Mouse (Mus musculus): ENCODE measurements at regions not wholly inside any gene's neighbourhood (a gene's known extent, or its start where the extent isn't known, plus 50 kb on each side); places are given as distances from the start of the nearest gene placed in this dataset.
A peak's percentile ranks its signal among the peaks of the same experiment; 100 is the strongest.

DNA sequence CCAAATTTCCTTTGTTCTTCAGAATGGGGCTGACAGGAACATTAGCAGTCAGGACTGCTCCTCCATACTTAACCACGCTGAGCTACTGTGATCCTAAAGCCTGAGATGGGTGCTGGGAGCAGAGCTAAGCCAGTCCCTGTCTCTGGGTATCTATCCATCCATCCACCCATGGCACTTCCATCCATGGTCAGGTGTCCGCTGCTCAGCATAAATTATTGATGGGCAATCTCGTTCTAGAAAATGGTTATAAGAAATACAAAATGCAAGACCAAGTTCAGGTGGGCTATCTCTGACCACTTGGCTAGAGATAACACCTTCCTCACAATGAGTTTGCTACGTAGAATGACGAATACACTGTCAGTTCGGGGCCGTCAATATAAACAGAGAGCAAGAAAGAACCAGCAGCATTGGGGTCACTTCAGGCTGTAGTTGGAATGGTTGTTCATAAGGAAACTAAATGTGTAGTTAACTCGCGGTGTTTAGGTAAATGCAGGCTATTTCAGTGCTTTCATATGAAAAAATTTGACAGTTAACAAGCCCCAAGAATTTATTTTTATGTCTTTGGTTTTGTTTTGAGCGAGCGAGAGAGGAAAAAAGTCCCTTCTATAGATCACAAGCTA is 453.9 kb upstream of the Pou3f3 start:
- Histone ChIP-seq H3K4me2 (replicated peaks) (no peak overlapping the region), H3K36me3 (no peaks in the 10 kb centered on the region), H3K9me3 (no peaks in the 10 kb centered on the region), H3K4me1 (peaks cover 15% of the 10 kb centered on the region), H3K4me3 (no peak overlapping the region), H3K9ac (no peak overlapping the region), H3K27me3 (peaks cover 6% of the 10 kb centered on the region; the same call in 1 of the 2 replicates), H3K27ac (no peak overlapping the region)
- no peak for ATAC-seq (ENCODE audit: low FRiP score, low read depth)
- 87% methylated on average over 11 of the region's 11 CpGs for WGBS

GRCm38 (mm10) chr1:42242586-42243457 is 452.7 kb upstream of the Pou3f3 start:
- peak overlapping the region; percentile 48 for H3K4me2 ChIP-seq (replicated peaks)
- H3K27ac ChIP-seq, result no peak overlapping the region
- H3K36me3 ChIP-seq, result no peaks in the 10 kb centered on the region
- peaks cover 6% of the 10 kb centered on the region; the same call in 1 of the 2 replicates for H3K27me3 ChIP-seq
- no peak overlapping the region for H3K4me3 ChIP-seq
- no peak for ATAC-seq (ENCODE audit: low FRiP score, low read depth)
- no peaks in the 10 kb centered on the region for H3K9me3 ChIP-seq
- 21% methylated on average over 15 of the region's 15 CpGs for WGBS
- H3K9ac ChIP-seq, result no peak overlapping the region
- H3K4me1 ChIP-seq, result peaks cover 15% of the 10 kb centered on the region

- H3K9ac ChIP-seq, result no peak overlapping the region
- H3K4me2 ChIP-seq (replicated peaks), result peak overlapping the region; percentile 48
- H3K4me1 ChIP-seq, result peaks cover 15% of the 10 kb centered on the region
- WGBS, result 50% methylated on average over 5 of the region's 5 CpGs
- ATAC-seq (ENCODE audit: low FRiP score, low read depth), result 0 out of 2 replicates have a peak, but pooled peaks have one; percentile 36
- peaks cover 6% of the 10 kb centered on the region; the same call in 1 of the 2 replicates for H3K27me3 ChIP-seq
- H3K36me3 ChIP-seq, result no peaks in the 10 kb centered on the region
- no peaks in the 10 kb centered on the region for H3K9me3 ChIP-seq
- no peak overlapping the region for H3K27ac ChIP-seq
- H3K4me3 ChIP-seq, result no peak overlapping the region
Observed at GRCm38 (mm10) chr1:42243458-42243855, 452.1 kb upstream of the Pou3f3 start.

DNA sequence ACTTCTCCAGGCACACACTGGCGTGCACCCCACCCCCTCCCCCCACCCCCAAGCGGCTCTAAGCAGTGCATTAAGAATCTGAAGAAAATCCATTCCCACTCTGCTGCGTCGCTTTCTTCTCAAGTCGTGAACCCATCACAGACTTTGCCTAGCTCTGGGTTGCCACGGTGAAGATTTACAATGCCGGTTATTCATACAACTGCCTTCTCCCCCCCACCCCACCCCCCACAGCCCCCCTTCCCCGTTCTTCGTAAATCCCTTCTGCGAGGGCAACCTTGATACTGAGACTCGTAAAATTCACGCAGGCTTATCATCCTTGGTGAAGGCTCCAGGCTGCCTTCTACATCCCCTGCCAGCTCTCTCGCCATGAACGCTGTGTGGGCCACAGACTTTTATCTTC is 451.7 kb upstream of the Pou3f3 start:
- peak; percentile 66 for ATAC-seq (ENCODE audit: low FRiP score, low read depth)
- H3K36me3 ChIP-seq, result no peaks in the 10 kb centered on the region
- peaks cover 6% of the 10 kb centered on the region; the same call in 1 of the 2 replicates for H3K27me3 ChIP-seq
- H3K9ac ChIP-seq, result no peak overlapping the region
- WGBS, result 4% methylated on average over 14 of the region's 14 CpGs
- H3K4me3 ChIP-seq, result no peak overlapping the region
- no peak overlapping the region for H3K27ac ChIP-seq
- peaks cover 15% of the 10 kb centered on the region for H3K4me1 ChIP-seq
- peak overlapping the region; percentile 48 for H3K4me2 ChIP-seq (replicated peaks)
- H3K9me3 ChIP-seq, result no peaks in the 10 kb centered on the region

GRCm38 (mm10) chr1:42252386-42252785 is 443.2 kb upstream of the Pou3f3 start:
- no peak overlapping the region for H3K4me2 ChIP-seq (replicated peaks)
- no peak overlapping the region for H3K4me3 ChIP-seq
- no peak overlapping the region for H3K27ac ChIP-seq
- no peaks in the 10 kb centered on the region for H3K4me1 ChIP-seq
- no peak overlapping the region for H3K9ac ChIP-seq
- 88% methylated on average over 3 of the region's 3 CpGs for WGBS
- H3K36me3 ChIP-seq, result no peaks in the 10 kb centered on the region
- H3K27me3 ChIP-seq, result no peaks in the 10 kb centered on the region
- no peaks in the 10 kb centered on the region for H3K9me3 ChIP-seq
- ATAC-seq (ENCODE audit: low FRiP score, low read depth), result no peak

DNA sequence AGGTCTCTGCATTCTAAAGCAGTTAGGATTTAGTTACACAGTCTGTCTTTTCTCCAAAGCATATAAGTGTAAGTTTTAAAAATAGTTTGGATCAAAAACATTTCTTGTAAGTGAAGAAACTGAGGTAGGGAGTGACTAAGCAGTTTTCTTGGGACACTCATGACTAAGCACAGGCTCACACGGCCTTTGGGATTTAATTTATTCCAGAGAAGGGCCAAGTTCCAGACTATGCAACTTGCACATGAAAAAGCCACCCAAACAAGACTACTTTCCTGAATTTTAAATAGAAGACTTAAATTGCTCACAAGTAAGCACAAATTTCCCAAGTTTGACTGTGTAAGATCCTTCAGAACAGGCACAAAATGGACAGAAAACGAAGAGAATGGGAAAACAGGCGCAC is 441.8 kb upstream of the Pou3f3 start:
- Histone ChIP-seq H3K4me3 (no peak overlapping the region), H3K27ac (no peak overlapping the region), H3K4me2 (replicated peaks) (no peak overlapping the region), H3K9ac (no peak overlapping the region), H3K9me3 (no peaks in the 10 kb centered on the region), H3K4me1 (peaks cover 12% of the 10 kb centered on the region; the same call in 1 of the 2 replicates), H3K27me3 (0 out of 2 replicates have a peak, but pooled peaks cover 5% of the 10 kb centered on the region), H3K36me3 (no peaks in the 10 kb centered on the region)
- 76% methylated on average over 3 of the region's 3 CpGs for WGBS
- no peak for ATAC-seq (ENCODE audit: low FRiP score, low read depth)

DNA sequence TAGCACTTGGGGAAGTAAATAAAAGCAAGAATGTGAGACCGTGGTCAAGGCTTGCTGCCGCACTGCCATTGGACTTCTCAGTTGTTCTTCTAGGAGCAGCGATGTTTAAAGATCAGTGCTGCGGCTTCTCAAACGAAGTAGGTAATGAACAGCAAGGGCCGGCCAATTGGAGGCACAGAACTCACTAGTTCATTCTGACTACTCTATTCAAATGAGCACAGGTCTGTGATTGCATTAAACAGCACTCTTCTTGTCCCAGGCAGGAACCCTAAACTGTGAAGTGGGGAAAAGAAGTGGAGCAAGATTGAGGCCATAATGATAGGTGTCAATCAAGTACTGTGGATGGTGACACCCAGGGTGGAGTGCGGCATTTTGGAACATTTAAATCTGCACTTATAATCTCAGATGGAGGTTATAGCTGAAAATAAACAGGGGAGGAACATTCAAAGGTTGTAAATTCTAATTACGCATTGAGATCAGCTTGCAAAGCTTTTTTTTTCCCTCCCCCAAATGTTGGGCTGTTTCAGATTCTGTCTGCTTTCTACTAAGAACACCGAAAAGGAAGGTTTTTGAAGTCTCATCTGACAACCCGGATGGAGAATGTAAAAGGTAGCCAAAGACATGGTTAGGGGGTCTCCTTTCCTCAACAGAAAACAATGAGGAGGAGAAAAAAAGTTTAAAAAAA is 438.5 kb upstream of the Pou3f3 start:
- ATAC-seq (ENCODE audit: low FRiP score, low read depth), result no peak
- Histone ChIP-seq H3K4me3 (no peak overlapping the region), H3K4me2 (replicated peaks) (no peak overlapping the region), H3K36me3 (no peaks in the 10 kb centered on the region), H3K9ac (no peak overlapping the region), H3K27me3 (0 out of 2 replicates have a peak, but pooled peaks cover 5% of the 10 kb centered on the region), H3K27ac (no peak overlapping the region), H3K9me3 (no peaks in the 10 kb centered on the region), H3K4me1 (peaks cover 32% of the 10 kb centered on the region)
- 69% methylated on average over 10 of the region's 10 CpGs for WGBS

- no peak overlapping the region for H3K4me3 ChIP-seq
- WGBS, result 55% methylated on average over 19 of the region's 19 CpGs
- H3K36me3 ChIP-seq, result no peaks in the 10 kb centered on the region
- no peak for ATAC-seq (ENCODE audit: low FRiP score, low read depth)
- no peak overlapping the region for H3K9ac ChIP-seq
- H3K4me1 ChIP-seq, result peaks cover 32% of the 10 kb centered on the region
- no peak overlapping the region for H3K27ac ChIP-seq
- 0 out of 2 replicates have a peak, but pooled peaks cover 5% of the 10 kb centered on the region for H3K27me3 ChIP-seq
- 0 out of 2 replicates have a peak overlapping the region, but pooled peaks have one; percentile 3 for H3K4me2 ChIP-seq (replicated peaks)
- H3K9me3 ChIP-seq, result no peaks in the 10 kb centered on the region
Observed at GRCm38 (mm10) chr1:42257801-42258593, 437.6 kb upstream of the Pou3f3 start.

DNA sequence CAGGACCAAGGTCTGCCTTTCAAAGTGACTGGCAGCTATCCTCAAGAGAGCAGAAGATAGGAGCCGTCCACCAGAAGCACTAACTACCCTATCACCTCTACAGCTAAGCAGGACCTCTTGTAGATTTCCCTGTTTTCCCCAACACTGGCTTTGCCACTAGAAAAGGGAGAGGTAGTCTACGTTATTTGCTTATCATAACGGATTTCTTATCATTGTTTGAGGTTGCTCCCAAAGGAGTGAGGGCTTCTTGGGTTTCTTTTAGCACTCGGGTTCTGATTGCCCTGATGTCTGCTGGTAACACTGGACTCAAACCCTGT is 437.0 kb upstream of the Pou3f3 start:
- Histone ChIP-seq H3K4me3 (no peak overlapping the region), H3K9ac (no peak overlapping the region), H3K27me3 (0 out of 2 replicates have a peak, but pooled peaks cover 5% of the 10 kb centered on the region), H3K36me3 (no peaks in the 10 kb centered on the region), H3K27ac (no peak overlapping the region), H3K4me1 (peaks cover 32% of the 10 kb centered on the region), H3K4me2 (replicated peaks) (no peak overlapping the region), H3K9me3 (no peaks in the 10 kb centered on the region)
- WGBS, result 73% methylated on average over 4 of the region's 4 CpGs
- ATAC-seq (ENCODE audit: low FRiP score, low read depth), result no peak

DNA sequence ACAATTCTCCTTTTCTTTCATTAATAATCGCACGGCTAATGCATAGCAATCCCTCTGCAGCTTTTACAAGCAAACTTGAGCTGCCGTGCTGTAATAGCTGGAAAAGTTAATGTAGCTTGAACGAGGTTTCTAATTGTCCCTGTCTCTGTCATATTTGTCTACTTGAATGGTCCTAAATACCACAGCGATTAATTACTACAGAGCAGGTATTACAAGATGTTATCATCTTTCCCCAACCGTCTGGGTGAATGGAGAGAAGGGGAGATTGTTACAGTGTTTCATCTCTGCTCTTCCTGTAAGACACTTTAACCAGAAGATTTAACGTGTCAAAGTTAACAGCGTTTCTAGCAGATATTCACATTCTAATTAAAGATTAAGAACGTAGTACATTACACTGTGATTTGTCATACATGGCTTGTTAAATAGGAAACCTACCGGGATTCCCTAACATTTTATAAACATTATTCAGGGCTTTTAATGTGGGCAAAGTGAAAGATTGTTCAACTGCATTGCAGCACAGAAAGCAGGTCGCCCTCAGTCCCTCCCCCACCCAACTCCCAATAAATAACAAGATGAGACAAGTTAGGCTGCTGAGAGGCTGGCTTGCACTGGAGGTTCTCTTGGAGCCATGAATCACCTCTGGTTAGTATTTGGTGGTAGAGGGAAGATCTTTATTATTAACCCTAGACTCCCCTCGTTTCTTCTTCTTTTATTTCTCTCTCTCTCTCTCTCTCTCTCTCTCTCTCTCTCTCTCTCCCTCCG is 436.2 kb upstream of the Pou3f3 start:
- 30% methylated on average over 13 of the region's 13 CpGs for WGBS
- no peak overlapping the region for H3K27ac ChIP-seq

More for the DNA sequence above, 436.2 kb upstream of the Pou3f3 start:
- H3K9ac ChIP-seq, result no peak overlapping the region
- 0 out of 2 replicates have a peak overlapping the region, but pooled peaks have one; percentile 11 for H3K4me2 ChIP-seq (replicated peaks)
- H3K36me3 ChIP-seq, result no peaks in the 10 kb centered on the region
- H3K27me3 ChIP-seq, result 0 out of 2 replicates have a peak, but pooled peaks cover 5% of the 10 kb centered on the region
- H3K4me3 ChIP-seq, result no peak overlapping the region
- H3K4me1 ChIP-seq, result peaks cover 32% of the 10 kb centered on the region
- ATAC-seq (ENCODE audit: low FRiP score, low read depth), result no peak
- no peaks in the 10 kb centered on the region for H3K9me3 ChIP-seq
